Mouse (Mus musculus) MEL-GATA-1-ER (cell line): Measurements from ENCODE around the gene Bnc1.

Source experiments
- DNase-seq: peaks from one replicate; pipeline ENCODE4 v3.0.0-alpha.2; 2012; ENCODE audit warnings: low read depth; ENCODE audit errors: extremely low read depth

The Bnc1 gene

DNA sequence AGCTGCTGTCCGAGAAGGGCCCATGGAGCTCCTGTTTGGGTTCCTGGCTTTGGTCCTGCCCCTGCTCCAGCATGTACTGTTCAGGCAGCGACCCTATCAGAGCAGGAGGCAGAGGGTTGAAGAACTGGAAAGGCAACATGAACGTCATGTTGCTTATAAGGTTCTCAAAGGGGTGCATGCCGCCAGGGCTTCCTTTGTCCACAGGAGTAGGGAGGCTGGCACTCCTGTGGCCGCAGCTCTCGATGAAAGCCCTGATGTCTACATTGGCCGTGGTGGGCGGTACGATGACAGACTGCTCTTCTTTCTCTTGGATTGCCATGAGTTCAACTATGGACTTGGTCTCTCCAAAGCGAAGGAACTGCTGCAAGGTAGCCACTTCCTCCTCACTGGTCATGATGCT is 17.5 kb downstream of the Bnc1 start:
- DNase-seq: no peak

DNA sequence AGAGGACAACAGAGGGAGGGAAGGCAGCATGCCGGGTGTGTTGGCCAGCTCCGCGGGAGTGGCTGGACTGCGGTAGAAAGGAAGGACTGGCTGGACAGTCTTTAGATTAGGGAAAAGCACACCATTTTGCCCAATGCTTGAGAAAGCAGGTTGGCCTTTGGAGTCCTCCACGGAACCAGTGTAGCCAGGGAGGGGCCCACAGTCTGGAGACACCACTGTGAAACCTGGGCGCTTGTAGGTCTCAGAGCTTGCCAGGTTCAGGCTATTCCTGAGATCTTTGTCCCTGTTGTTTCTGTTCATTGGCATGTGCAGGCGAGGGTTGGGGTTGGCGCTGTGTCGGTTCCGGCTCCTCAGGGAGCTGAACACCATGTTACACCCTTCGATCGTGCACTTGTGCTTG is 18.2 kb downstream of the Bnc1 start:
- no peak for DNase-seq

DNA sequence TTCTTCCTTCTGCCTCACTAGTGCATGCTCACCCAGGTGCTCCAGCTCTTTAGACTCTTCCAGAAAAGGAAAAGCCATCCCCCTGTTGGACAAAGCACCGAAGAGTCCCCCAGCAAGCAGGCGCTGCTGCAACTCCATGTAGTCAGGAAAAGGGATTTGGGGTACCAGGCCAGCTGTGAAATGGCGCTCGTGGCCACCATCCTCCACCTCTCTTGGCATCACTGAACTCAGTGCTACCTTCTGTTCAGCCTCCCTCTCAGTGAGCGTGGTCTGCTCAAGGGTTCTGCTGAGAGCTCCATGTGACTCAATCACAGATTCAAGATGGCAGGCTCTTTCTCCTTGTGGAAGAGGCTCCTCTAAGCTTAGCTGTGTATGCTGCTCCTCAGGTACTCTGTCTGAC is 18.8 kb downstream of the Bnc1 start:
- no peak for DNase-seq

DNA sequence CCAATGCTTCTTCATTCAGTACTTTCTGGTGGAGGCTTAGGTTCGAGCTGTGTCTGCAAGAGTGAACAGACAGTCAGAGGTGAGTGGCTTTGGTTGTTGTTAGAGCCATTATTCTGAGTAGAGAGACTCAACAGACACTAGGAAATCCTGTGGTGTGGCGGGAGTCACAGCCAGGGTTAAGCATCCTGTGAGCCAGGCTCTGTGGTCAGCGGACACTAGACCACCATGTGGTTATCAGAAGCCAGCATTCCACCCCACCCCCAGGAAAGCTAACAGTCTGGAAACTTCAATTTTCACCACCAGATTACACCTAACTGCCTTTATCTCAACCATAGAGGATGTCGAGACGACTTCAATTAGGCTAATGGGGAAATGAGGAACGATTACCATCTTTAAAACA is 23.1 kb downstream of the Bnc1 start:
- no peak for DNase-seq

DNA sequence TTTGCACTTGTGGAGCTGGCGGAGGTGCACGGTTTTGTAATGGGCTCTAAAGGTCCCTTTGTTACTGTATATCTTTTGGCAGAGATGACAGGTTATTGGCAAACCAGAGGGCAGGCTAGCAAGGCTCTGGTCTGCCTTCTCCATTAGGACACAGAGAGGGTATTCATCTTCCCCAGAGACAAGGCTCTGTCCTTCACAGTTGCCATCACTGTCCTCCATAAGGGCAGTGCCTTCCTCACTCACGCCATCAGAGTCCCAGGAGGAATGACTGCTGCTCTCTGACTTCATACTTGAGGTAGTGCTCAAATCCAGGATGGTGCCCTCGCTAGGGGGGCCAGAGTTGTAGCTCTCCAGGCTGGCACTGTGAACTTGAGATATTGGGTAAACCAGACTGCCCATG is 23.6 kb downstream of the Bnc1 start:
- no peak for DNase-seq

DNA sequence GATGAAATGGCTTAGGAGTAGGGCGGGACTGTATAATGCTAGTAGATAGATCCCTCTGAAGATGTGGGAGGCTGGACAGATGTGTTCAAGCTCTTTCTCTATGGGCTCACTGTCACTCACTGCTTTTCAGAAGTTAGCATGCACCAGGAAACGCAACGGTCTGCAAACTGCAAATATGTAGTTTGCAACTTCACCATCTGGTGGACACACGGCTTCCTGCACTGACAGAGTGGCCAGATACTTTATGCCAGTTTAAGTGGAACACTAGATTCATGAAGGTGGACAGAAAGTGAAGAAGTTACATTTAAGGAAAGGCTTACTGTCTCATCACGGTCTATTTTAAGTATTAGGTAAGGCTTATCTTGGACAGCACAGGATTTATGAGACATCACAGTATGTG is 25.9 kb downstream of the Bnc1 start:
- DNase-seq: no peak

DNA sequence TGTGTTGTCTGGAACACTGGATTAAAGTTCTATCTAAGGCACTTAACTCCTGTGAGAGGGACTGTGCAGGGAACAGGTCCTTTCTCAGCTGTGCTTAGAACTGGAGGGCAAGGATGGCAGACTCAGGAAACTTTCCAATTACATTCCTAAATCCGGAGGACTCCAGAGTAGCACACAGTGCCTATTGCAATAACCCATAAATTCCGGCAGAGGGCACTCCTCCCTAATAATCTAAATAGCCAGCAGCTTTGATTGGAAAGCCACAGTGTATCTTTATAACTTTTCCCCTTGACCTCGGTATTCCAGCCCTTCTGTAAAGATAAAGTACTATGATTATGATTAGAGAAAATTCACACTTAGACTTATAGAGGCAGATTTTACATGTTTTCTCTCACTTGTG is 32.4 kb downstream of the Bnc1 start:
- peak; percentile 10 for DNase-seq

DNA sequence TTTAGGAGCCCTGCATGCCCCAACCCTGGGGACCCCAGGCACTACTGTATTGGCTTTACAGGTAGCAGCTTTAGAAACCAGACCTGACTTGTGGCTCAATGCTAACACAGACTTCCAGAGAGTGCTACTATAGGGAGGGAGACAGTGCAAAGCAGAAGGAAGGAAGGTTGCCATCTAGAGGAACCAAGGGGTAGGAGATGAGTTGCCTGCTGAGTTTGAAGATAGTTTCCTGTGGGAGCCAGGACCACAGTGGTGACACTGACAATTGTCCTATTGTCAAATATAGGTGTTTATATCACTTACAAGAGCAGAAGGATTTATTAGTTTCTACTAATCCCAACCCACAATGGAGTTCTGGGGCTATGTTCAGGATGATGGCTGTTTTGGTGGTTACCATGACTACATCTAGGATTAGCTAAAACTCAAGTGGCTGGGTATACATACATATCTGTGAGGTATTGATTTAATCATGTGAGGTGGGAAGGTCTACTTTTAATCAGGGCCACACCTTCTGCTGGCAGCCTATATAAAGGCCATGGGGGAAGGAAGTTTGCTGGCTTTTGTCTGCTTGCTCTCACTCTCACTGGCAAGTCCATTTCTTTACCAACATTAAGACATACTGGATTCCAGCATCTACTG is 37.8 kb downstream of the Bnc1 start:
- no peak for DNase-seq

DNA sequence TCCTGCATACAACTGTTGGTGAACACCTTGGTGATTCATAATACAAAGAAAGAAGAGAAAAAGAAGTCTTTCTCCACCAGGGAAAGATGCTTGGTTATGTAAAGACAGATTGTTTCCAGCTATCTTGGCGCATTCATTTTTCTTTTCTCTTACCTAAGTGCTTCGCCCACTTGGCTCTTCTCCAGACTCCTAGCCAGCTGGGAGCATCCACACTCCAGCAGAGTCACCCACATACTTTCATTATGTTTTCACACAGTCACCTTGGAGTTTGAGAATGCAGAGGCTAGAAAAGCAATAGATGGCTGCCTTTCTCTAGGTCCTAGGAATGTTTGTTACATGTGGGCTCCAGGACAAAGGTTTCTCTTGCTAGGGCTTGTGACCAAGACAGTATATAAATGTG is 41.6 kb downstream of the Bnc1 start:
- no peak for DNase-seq

DNA sequence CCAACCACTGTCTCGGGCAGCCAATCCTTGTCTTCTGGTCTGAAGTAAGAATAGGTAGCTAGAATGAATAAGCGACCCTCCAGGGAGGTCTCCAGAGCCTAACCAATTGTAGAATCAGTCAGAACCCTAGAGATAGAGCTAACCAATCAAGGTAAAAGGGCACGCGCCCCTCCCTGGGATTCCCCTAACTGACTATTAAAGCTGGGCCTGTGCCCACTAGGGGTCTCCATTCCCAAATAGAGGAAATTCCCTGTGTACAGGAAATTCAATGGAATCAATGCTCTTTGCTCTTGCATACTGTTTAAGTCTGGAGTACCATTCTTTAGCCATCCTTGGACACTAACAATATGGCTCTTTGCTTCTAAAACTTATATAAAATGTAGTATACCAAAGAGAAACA is 46.7 kb downstream of the Bnc1 start:
- no peak for DNase-seq

DNA sequence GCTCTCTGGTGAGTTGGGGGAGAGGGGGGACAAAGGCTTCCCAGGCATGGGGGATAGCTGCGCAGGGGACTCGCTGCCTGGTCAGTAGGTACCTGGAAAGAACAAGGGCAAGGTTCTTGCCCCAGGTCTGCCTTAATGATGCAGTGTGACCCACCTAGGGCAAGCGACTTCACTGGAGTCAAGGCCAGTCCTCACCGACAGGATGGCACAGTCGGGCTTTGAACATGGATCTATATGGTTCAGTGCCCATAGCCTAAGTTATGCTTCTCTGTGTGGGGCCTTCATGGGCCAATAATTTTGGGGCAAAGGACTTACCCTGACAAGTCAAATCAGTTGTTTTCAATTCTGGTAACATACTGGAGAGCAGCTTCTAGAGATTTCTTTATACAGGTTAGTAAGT is 57.3 kb downstream of the Bnc1 start:
- DNase-seq: no peak

DNA sequence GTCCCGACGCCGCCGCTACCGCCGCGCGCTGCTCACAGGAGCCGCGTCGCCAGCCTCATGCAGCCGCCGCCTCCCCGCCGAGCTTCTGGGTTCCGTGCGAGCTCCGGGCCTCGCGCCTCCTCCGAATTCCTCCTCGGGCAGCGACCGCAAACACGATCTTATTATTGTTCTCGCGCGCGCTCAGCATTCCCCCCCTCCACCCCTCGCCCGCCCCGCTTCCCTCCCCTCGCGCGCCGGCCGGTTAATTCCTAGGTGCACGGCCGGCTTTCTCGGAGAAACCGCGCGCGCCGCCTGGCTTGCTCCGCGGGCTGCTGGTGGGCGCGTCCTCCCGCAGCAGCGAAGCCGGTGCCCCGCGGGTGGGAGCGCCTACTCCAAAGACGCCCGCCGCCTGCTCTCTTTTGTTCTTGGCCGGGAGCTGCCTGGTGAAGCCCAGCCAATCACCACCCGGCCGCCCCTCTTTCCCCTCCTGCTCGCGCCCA is 57.8 kb downstream of the Bnc1 start, which contains the start of gene Hdgfl3:
TSS of gene Hdgfl3 (minus strand) at position 207 of the 479 bp plus-strand sequence.
- no peak for DNase-seq

DNA sequence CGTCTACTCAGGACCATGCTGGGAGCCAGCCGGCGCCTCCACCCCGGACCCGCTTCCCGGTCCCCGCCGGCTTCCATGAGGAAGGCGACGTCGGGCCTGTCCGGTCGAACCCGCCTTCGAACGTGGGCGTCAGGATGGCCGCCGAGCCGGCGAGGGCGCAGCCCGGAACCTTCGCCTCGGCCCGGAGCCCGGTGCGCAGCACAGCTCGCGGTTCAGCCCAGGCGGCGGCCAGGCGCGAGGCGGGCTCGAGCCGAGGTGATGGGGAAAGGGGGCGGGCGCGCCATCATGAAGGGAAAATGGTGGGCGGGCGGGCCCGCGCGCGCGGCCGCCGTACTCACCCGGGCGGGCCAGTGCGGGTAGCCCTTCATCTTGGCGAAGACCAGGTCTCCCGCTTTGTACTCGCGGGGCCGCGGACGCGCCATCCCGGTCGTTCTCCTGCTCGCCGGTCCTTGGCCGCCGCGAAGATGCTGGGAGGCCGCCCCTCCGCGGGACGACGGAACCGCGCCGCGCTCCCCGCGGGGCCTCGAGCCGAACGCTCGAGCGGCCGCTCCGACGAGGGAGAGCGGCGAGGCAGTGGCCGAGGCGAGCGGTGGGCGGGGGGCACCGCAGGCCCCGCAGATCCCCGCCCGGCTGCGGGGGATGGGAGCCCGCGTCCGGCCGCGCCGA is 58.4 kb downstream of the Bnc1 start:
- DNase-seq: no peak

DNA sequence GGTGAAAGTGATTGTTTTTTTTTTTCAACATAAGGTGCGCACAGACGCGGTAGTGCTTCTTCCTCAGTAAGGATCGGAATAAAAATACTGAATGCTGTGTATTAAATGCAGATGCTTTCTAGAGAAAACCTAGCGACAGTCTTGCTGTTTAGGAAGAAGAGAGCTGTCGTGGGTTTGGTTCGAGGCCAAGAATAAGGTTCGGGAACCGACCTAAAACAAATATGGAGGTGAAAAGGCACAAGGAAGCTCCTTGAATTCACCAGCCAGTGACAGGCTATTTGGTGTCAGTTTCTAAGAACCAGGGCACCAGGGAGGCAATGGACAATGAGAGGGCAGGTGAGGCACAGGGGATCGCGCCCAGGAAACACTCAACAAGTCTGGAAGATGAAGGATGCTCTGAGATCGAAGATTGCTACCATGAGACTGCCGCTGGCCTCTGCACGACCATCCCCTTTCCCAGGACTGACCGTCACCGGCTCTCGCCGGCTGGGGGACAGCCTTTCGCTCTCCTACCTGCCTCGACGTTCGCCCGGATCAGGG is 59.0 kb downstream of the Bnc1 start:
- DNase-seq: no peak

DNA sequence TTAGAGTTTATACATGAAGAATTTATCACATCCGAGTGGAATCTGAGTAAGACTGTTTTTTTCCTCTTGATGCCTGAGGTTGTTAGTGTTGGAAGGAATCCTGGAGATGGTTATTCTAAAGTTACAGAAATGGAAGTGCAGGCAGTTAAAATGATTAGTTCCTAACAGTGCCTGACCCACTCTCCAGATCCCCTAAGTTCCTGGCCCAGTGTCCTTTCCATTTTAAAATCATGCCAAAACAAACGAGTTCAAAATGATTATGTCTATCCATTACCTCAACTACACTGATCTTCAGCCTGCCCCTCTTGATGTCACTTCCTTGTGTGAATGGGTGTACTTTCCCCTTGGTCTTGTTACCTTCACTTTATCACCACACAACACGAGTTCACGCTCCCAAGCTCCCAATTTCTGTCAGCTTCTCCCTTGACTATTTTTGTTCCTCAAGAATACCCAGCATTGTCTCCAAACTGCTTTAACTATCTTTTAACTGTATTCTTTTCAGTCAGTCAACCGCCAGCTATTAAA is 59.5 kb downstream of the Bnc1 start:
- no peak for DNase-seq

DNA sequence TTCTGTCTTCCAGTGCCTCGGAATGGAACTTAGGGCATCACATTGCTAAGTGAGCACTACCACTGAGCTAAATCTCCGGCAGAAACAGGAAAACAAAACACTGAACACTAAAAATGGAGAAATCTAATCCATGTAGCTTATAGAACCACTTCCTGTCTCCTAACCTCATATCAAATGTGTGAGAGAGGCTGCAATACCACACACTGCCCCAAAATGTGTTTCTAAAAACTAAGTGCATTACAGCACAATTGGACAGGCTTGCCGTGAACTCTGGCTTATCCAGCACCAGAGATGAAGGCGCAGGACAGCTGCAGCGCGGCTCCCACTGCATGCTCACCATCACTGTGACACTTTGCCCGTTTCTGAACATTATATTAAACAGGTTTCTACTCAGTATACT is 63.1 kb downstream of the Bnc1 start:
- no peak for DNase-seq

DNA sequence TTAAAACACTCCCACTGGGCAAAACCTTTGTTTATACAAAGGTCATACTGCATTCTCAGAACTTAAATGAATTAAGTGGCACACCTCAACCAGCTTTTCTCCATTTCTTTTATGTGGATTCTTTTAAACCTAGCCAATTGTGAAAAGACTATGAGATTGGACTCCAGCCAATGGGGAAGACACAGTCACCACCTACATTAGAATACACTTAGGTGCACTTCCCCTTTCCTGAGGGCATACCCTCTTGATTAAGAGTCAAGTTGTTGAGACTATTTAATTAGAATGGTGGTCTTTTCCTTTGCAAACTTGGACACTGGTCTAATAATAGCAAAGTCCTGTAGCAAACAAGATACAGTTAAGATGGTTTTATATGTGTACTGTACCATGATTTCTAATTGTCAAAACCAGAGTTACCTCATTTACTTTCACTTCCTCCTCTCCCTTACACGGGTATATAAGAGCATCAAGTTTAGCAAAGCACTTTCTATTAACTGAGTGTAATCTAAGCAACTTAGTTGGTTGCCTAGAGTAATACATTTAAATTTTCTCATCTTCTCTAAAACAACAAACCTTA is 70.6 kb downstream of the Bnc1 start:
- peak; percentile 57 for DNase-seq

DNA sequence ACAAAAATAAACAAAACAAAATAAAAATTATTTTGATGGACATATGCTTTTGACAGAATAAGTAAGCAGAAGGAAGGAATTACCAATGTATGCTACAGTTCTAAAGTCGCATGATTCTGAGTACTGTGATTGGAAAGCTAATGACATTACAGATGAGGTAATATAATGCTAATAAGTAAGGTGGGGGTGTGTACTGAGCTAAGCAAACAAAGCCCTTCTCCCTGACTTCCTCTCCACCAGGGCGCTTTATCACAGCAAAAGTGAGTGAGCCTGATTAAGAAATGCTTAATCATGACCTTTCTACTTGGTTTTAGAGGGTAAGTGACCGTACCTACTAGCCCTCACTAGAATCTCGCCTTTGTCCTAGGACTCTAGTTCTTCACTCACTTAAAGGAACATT is 71.8 kb downstream of the Bnc1 start:
- no peak for DNase-seq

DNA sequence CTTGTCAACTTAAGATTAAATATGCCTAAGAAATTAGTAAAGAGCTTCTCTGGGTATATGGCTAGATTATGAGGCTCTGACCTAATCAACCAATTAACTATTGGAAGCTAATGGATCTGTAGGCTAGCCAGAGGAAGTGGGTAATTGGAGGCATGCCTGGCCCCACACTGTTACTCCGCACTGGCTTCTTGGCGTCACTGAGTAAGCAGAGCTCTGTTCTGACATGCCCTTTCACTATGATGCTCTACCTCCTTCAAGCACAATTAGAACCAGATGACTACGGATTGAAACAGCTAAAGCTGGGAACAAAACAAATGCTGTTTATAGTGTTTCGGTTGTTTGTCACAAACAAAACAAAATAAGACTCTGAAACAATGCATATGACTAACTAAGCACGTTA is 73.8 kb downstream of the Bnc1 start:
- DNase-seq: no peak
